Mouse (Mus musculus): ENCODE results near the gene Ldlrap1.

The Ldlrap1 gene

GRCm38 (mm10) chr4:134703835-134704546 lies 63.8 kb downstream of the Ldlrap1 start, which contains the start of gene Man1c1:
TSS of gene Man1c1 (minus strand) at chr4:134704290.
- peak; percentile 96 to 98 for DNase-seq

- peak; percentile 39 to 59 for DNase-seq
These were observed 64.6 kb downstream of the Ldlrap1 start for GRCm38 (mm10) chr4:134702981-134703834.

GRCm38 (mm10) chr4:134701934-134702333 lies 65.9 kb downstream of the Ldlrap1 start:
- DNase-seq, result peak; percentile 36 to 65

- DNase-seq, result no peak
These were observed 66.9 kb downstream of the Ldlrap1 start for GRCm38 (mm10) chr4:134700911-134701310.

GRCm38 (mm10) chr4:134693202-134693940 lies 74.5 kb downstream of the Ldlrap1 start:
- no peak for DNase-seq

- DNase-seq, result no peak
These were observed 75.4 kb downstream of the Ldlrap1 start for GRCm38 (mm10) chr4:134692388-134692787.
